Mouse (Mus musculus) spleen, adult 2 months (tissue): ENCODE measurements at regions not wholly inside any gene's neighbourhood (a gene's known extent, or its start where the extent isn't known, plus 50 kb on each side); places are given as distances from the start of the nearest gene placed in this dataset.

Experiments
- CTCF ChIP-seq: fragments of 200-500 bp; IDR thresholded peaks from 2 replicates; pipeline ENCODE4 v1.5.1; 2011; ENCODE audit warnings: mild to moderate bottlenecking, inconsistent platforms; ENCODE audit not compliant: insufficient read depth, insufficient read length, insufficient replicate concordance; ENCODE audit errors: extremely low read depth
- POLR2A ChIP-seq: fragments of 200-500 bp; IDR thresholded peaks from 2 replicates; pipeline ENCODE4 v1.6.1; 2011; ENCODE audit warnings: low read depth, low read length, inconsistent platforms

- no peak for TF ChIP-seq CTCF
- TF ChIP-seq POLR2A = no peak
Measured at GRCm38 (mm10) chr16:95776610-95777363, 74.9 kb downstream of the Ets2 start.
